Mouse (Mus musculus) cerebellum, adult 2 months (tissue): ENCODE results near the gene Efr3b. TPM values are rescaled to one million over a fixed set of nuclear protein-coding genes. Genes with fewer than 3 reads are reported as not detected.
A peak's percentile ranks its signal among the peaks of the same experiment; 100 is the strongest.

Source experiments
- DNase-seq, 2 experiments: peaks; one replicate each; pipeline ENCODE4 v3.0.0; 2021
- H3K27ac ChIP-seq: fragments of 200-500 bp; 2 replicates; pipeline ENCODE4 v1.5.1; 2012; ENCODE audit warnings: low read length, control low read depth, inconsistent platforms; ENCODE audit not compliant: insufficient read depth
- H3K27me3 ChIP-seq: fragments of 200-500 bp; 2 replicates; pipeline ENCODE4 v1.6.1; 2012; ENCODE audit warnings: inconsistent platforms, mild to moderate bottlenecking, low read length, moderate library complexity; ENCODE audit not compliant: control insufficient read depth, insufficient read depth
- H3K4me1 ChIP-seq: fragments of 200-500 bp; 2 replicates; pipeline ENCODE4 v1.6.1; 2011; ENCODE audit warnings: low read length; ENCODE audit not compliant: control insufficient read depth, insufficient read depth
- H3K4me3 ChIP-seq: fragments of 200-500 bp; replicated peaks from 2 replicates; pipeline ENCODE3; 2011; ENCODE audit warnings: mild to moderate bottlenecking, low read depth, low read length, control low read depth; ENCODE audit not compliant: insufficient read depth
- CTCF ChIP-seq: fragments of 200-500 bp; IDR thresholded peaks from 2 replicates; pipeline ENCODE4 v1.5.1; 2011; ENCODE audit warnings: low read depth, mild to moderate bottlenecking, control low read depth, low read length, moderate library complexity, borderline replicate concordance; ENCODE audit not compliant: insufficient read depth
- POLR2A ChIP-seq: fragments of 200-500 bp; IDR thresholded peaks from 2 replicates; pipeline ENCODE4 v1.6.1; 2011; ENCODE audit warnings: low read length, control low read depth, borderline replicate concordance; ENCODE audit not compliant: insufficient read depth
- WGBS: fragments of 180-500 bp; shearing (Covaris S2); methylation state at CpG from one replicate; pipeline ENCODE4 v1.1.7; 2018; 5-methylcytosine and 5-hydroxymethylcytosine counted together
- polyA plus RNA-seq: library from polyadenylated mRNA; depleted of rRNA; stranded (reverse); fragments of >200 nt; gene quantifications from 2 replicates; pipeline ENCODE4 v1.2.3, GENCODE M21; 2012

Efr3b gene
- polyA plus RNA-seq, 1 experiment, result 83.8 TPM

DNA sequence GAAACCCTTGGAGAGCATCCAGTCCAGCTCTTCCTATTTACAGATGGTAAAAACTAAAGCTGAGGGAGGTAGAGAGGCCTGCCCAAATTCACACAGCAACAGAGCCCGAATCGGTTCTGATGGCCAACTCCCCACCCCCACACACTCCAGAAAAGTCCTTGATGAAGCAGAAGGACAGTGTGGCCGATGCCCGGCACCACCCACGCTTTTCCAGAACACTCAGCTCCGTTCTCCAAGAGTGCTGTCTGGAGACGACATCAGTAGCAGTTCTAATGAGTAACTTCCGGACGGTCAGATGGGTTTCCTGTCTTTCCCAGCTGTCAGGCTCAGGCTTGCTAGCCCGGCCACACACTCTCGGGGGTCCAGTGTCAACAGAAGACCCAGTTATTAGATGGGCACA, 10.2 kb downstream of the Efr3b start:
- Histone ChIP-seq H3K27ac (peak overlapping the region; percentile 70), H3K4me1 (peaks cover 16% of the 10 kb centered on the region), H3K27me3 (no peaks in the 10 kb centered on the region), H3K4me3 (no peak overlapping the region)
- DNase-seq, result peak; percentile 30 to 44
- TF ChIP-seq CTCF, result no peak
- TF ChIP-seq POLR2A, result no peak
- WGBS, result 14% methylated on average over 11 of the region's 11 CpGs

DNA sequence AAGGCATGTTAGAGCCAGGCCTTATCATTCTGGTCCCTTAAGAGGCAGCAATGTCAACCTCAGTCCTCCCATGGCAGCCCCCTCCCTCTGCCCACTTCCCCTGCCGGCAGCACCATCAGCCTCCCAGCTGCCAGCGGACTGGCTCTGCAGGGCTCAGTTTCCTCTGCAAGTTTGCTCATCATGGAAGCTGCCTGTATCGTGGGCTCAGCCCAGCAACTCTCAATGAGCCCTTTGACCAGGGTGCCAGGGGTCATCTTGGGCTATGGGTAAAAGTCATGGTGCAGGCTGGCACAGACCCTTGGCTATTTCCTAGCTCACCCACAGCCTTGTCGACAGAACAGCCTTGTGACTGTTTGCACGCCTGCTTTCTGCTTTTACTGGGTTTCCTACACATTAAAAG, 14.4 kb downstream of the Efr3b start:
- H3K27ac ChIP-seq, result no peak overlapping the region
- peak in 1 of 2 experiments; percentile 23 for DNase-seq
- 60% methylated on average over 5 of the region's 5 CpGs for WGBS

DNA sequence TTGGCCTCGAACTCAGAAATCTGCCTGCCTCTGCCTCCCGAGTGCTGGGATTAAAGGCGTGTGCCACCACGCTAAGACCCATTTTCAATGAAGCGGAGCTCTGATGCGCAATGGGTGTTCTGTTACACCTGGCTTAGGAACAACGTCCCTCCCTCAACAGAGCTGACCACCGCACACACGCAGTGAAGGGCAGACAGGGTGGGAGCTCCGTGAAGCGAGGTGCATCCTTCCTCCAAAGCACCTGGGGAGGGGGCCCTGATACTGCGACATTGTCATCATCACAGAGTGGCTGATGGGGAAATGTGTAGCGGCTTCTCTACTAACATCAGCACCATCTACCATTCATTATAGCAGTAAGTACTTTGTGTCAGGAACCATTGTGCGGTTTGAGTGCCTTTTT, 15.2 kb downstream of the Efr3b start:
- H3K4me3 ChIP-seq, result no peak overlapping the region
- no peaks in the 10 kb centered on the region for H3K27me3 ChIP-seq
- TF ChIP-seq CTCF, result no peak
- TF ChIP-seq POLR2A, result no peak
- no peak overlapping the region for H3K27ac ChIP-seq
- H3K4me1 ChIP-seq, result peaks cover 26% of the 10 kb centered on the region
- no peak for DNase-seq
- WGBS, result 94% methylated on average over 14 of the region's 14 CpGs

More for the DNA sequence above, 14.4 kb downstream of the Efr3b start:
- Histone ChIP-seq H3K4me1 (peaks cover 30% of the 10 kb centered on the region), H3K27me3 (no peaks in the 10 kb centered on the region), H3K4me3 (no peak overlapping the region)
- TF ChIP-seq POLR2A, result no peak
- TF ChIP-seq CTCF, result no peak

DNA sequence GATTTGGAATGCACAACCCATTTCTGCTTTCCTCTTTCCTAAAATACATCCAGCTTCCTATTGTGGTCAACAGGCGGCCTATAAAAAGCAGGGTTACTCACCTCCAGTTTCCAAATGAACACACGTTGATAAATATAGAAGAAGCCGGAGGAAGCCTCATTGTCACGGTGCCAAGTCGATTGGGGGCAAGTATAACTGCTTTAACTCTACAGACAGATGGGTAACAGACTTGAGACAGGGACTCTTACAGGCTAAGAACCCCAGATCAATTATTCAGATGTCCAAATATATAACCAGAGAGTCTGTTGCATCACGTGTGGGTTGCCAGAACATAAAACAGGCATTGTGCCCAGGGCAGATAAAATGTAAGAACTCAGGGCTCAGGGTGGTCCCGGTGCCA, 15.9 kb downstream of the Efr3b start:
- H3K27me3 ChIP-seq, result no peaks in the 10 kb centered on the region
- no peak overlapping the region for H3K4me3 ChIP-seq
- H3K27ac ChIP-seq, result no peak overlapping the region; the same call in 1 of the 2 replicates
- TF ChIP-seq CTCF (no peak), POLR2A (no peak)
- WGBS, result 8% methylated on average over 7 of the region's 7 CpGs
- H3K4me1 ChIP-seq, result peaks cover 26% of the 10 kb centered on the region
- DNase-seq, result peak; percentile 77 to 84

DNA sequence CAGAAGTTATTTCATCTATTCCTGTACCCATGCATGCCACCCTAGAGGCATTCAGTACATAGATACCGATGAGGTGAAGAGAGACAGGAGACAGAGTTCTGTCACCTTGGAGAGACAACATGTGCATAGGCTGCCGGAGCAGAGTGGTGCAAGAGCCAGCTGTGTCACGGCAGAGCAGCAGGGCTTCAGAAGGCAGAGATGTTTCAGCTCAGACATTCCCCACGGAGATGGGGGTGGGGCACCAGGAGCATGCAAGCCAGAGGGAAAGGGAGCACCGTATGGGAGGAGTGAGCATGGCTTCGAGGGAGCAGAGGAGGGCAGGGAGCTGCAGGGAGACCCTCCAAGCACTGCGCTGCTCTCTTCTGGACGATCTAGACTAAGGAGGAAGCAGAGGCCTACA, 18.2 kb downstream of the Efr3b start:
- no peak overlapping the region for H3K4me3 ChIP-seq
- H3K27ac ChIP-seq, result no peak overlapping the region
- no peak for DNase-seq
- no peaks in the 10 kb centered on the region for H3K27me3 ChIP-seq
- H3K4me1 ChIP-seq, result peaks cover 36% of the 10 kb centered on the region
- 45% methylated on average over 8 of the region's 8 CpGs for WGBS
- TF ChIP-seq CTCF (no peak), POLR2A (no peak)

DNA sequence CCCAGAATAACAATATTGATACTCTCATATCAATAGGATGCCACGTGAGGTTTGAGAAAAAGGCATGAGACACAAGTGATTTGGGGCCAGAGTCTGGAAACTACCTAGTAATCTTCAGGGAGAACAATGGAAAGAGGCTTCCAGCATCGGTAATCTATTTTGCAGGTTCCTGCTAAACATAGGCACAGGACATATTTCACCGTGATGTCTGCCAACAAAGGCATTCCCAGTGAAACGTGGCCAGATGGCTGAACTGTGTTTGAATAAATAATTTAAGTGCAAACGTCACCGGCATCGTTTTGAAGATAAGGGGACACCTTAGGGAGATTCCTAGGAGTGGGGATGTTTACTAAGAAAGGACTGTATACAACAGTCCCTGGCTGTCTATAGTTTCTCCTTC, 22.4 kb downstream of the Efr3b start:
- Histone ChIP-seq H3K27ac (0 out of 2 replicates have a peak overlapping the region, but pooled peaks have one; percentile 7), H3K4me3 (no peak overlapping the region), H3K27me3 (no peaks in the 10 kb centered on the region), H3K4me1 (peaks cover 34% of the 10 kb centered on the region)
- WGBS, result 4% methylated on average over 7 of the region's 7 CpGs
- DNase-seq, result peak; percentile 68 to 81
- TF ChIP-seq CTCF, result no peak
- no peak for TF ChIP-seq POLR2A

DNA sequence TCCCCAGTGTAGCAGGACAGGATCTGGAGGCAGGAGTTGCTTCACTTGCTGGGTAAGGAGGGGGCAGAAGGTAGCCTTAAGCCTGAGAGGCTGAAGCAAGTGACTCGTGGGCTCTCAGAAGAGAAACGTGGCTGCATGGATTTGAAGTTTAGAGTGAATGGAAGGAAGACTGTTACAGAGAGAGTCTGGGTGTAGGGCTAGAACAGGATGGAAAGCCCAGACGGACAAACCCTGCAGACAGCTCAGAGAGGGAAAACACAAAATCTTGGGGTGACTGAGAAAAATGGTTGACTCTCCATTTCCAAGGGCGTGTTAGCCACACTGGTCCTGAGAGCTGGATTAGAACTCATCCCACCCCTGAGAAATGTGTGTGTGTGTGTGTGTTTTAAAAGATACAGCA, 23.0 kb downstream of the Efr3b start:
- no peak for TF ChIP-seq POLR2A
- TF ChIP-seq CTCF, result no peak
- H3K27me3 ChIP-seq, result no peaks in the 10 kb centered on the region
- peaks cover 31% of the 10 kb centered on the region for H3K4me1 ChIP-seq
- H3K27ac ChIP-seq, result peak overlapping the region; percentile 7; the same call in 1 of the 2 replicates
- 67% methylated on average over 4 of the region's 4 CpGs for WGBS
- H3K4me3 ChIP-seq, result no peak overlapping the region
- no peak for DNase-seq

DNA sequence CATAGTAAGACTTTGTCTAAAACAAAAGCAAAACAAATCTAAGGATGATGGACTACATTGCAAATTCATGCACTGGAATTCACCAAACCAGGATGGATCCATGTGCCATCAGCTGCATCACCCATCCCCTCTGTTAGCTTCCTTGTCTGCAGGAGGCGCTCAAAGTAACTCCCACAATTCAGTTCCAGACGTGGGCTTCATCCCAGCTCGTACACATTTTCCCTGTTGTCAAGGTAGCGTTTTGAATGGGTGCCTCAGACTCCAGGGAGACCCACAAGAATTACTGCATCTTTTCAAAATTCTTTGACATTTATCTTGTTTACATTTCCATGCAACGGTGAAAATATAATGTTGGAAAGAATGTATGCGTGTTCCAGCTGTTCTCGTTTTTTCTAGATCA, 23.5 kb downstream of the Efr3b start:
- 84% methylated on average over 7 of the region's 7 CpGs for WGBS
- no peak for DNase-seq
- Histone ChIP-seq H3K4me3 (no peak overlapping the region), H3K4me1 (peaks cover 27% of the 10 kb centered on the region), H3K27ac (0 out of 2 replicates have a peak overlapping the region, but pooled peaks have one; percentile 7), H3K27me3 (no peaks in the 10 kb centered on the region)
- no peak for TF ChIP-seq CTCF
- no peak for TF ChIP-seq POLR2A

DNA sequence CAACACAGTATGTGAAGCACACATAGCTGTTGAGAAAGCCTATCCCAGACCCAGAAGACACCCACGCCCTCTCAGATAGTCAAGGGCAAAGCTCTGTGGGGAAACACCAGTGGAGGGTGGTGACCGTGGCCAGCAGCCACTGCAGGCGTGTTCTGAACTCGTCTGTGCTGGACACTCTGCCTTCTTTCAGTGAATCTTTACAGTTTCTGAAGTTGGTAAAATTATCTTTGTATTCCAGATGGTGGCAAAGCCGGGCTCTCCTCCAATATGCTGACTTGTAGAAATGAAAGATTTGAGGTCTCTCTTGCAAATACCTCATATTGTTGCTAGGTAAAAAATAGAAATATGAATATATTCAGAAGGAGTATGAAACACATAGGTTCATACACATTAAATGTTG, 27.0 kb downstream of the Efr3b start:
- Histone ChIP-seq H3K27me3 (no peaks in the 10 kb centered on the region), H3K4me3 (no peak overlapping the region), H3K27ac (no peak overlapping the region), H3K4me1 (peaks cover 50% of the 10 kb centered on the region)
- WGBS, result 78% methylated on average over 5 of the region's 5 CpGs
- TF ChIP-seq POLR2A, result no peak
- no peak for TF ChIP-seq CTCF
- DNase-seq, result no peak
